Mouse (Mus musculus): ENCODE measurements around the gene Tmem248. TPM values are rescaled to one million over a fixed set of nuclear protein-coding genes. Genes with fewer than 3 reads are reported as not detected.
"Not testable (repeated sequence)": the region's sequence is repeated elsewhere in the genome, so short reads cannot be mapped to it uniquely, and the experiment has no call there.

Gene Tmem248
- polyA plus RNA-seq, 1 experiment from 2014 or later, result 41.1 TPM

- no peaks in the 10 kb centered on the region for H3K27me3 ChIP-seq (ENCODE audit: insufficient read depth, low read length)
- no peaks in the 10 kb centered on the region for H3K4me1 ChIP-seq (replicated peaks; ENCODE audit: insufficient read depth, low read length)
- DNase-seq (ENCODE audit: low spot score), result no peak
- no peak overlapping the region for H3K27ac ChIP-seq
- no peak for TF ChIP-seq CTCF (IDR thresholded peaks at IDR 0.05; ENCODE audit: low read depth)
- no peak overlapping the region for H3K4me3 ChIP-seq (replicated peaks; ENCODE audit: low read depth, low read length)
- 85% methylated on average over 12 of the region's 12 CpGs for WGBS
- H3K4me2 ChIP-seq (ENCODE audit: low read length), result no peak overlapping the region
- peaks cover 55% of the 10 kb centered on the region for H3K36me3 ChIP-seq (ENCODE audit: insufficient read depth, low read length)
- no peak overlapping the region for H3K9ac ChIP-seq (ENCODE audit: low read depth, low read length)
- H3K9me3 ChIP-seq (replicated peaks; ENCODE audit: low read length), result no peaks in the 10 kb centered on the region
- ATAC-seq (replicated peaks; ENCODE audit: low FRiP score, low read depth), result no peak
These were observed 24.5 kb downstream of the Tmem248 start for GRCm38 (mm10) chr5:130241426-130241825.

- no peak overlapping the region for H3K27ac ChIP-seq
- DNase-seq (ENCODE audit: low spot score), result no peak
- no peak overlapping the region for H3K4me3 ChIP-seq (replicated peaks; ENCODE audit: low read depth, low read length)
- no peak overlapping the region for H3K4me2 ChIP-seq (ENCODE audit: low read length)
- no peaks in the 10 kb centered on the region for H3K27me3 ChIP-seq (ENCODE audit: insufficient read depth, low read length)
- peaks cover 64% of the 10 kb centered on the region for H3K36me3 ChIP-seq (ENCODE audit: insufficient read depth, low read length)
- WGBS, result 77% methylated on average over 5 of the region's 5 CpGs
- no peak for TF ChIP-seq CTCF (IDR thresholded peaks at IDR 0.05; ENCODE audit: low read depth)
- H3K9me3 ChIP-seq (replicated peaks; ENCODE audit: low read length), result no peaks in the 10 kb centered on the region
- H3K4me1 ChIP-seq (replicated peaks; ENCODE audit: insufficient read depth, low read length), result no peaks in the 10 kb centered on the region
- H3K9ac ChIP-seq (ENCODE audit: low read depth, low read length), result no peak overlapping the region
- ATAC-seq (replicated peaks; ENCODE audit: low FRiP score, low read depth), result no peak
These were observed 30.9 kb downstream of the Tmem248 start for GRCm38 (mm10) chr5:130247823-130248222.

GRCm38 (mm10) chr5:130254164-130255016 lies 37.5 kb downstream of the Tmem248 start:
- no peaks in the 10 kb centered on the region for H3K27me3 ChIP-seq (ENCODE audit: insufficient read depth, low read length)
- H3K4me1 ChIP-seq (replicated peaks; ENCODE audit: insufficient read depth, low read length), result no peaks in the 10 kb centered on the region
- no peaks in the 10 kb centered on the region for H3K9me3 ChIP-seq (replicated peaks; ENCODE audit: low read length)
- peak overlapping the region; percentile 76 for H3K4me3 ChIP-seq (replicated peaks; ENCODE audit: low read depth, low read length)
- peak overlapping the region; percentile 83 for H3K9ac ChIP-seq (ENCODE audit: low read depth, low read length)
- peak overlapping the region; percentile 63 for H3K4me2 ChIP-seq (ENCODE audit: low read length)
- H3K27ac ChIP-seq, result peak overlapping the region; percentile 94
- ATAC-seq (replicated peaks; ENCODE audit: low FRiP score, low read depth) (no peak), DNase-seq (ENCODE audit: low spot score) (peak; percentile 87)
- TF ChIP-seq CTCF (IDR thresholded peaks at IDR 0.05; ENCODE audit: low read depth), result peak; percentile 63
- peaks cover 22% of the 10 kb centered on the region for H3K36me3 ChIP-seq (ENCODE audit: insufficient read depth, low read length)
- 9% methylated on average over 19 of the region's 19 CpGs for WGBS

- H3K4me3 ChIP-seq (replicated peaks; ENCODE audit: low read depth, low read length), result peak within 1 kb of the TSS; percentile 76
- WGBS, result under 1% methylated on average over 52 of the region's 52 CpGs
These were observed 38.3 kb downstream of the Tmem248 start, which contains the start of the genes Sbds and Tyw1 for GRCm38 (mm10) chr5:130255017-130255720. Gene Sbds (minus strand): TSS chr5:130255530. Gene Tyw1 (plus strand): TSS chr5:130255619.

GRCm38 (mm10) chr5:130255799-130256525 lies 39.1 kb downstream of the Tmem248 start:
- DNase-seq (ENCODE audit: low spot score), result peak; percentile 24
- ATAC-seq (replicated peaks; ENCODE audit: low FRiP score, low read depth), result 0 out of 2 replicates have a peak, but pooled peaks have one; percentile 0
- not testable (repeated sequence) for H3K9me3 ChIP-seq (replicated peaks; ENCODE audit: low read length); H3K27me3 ChIP-seq (ENCODE audit: insufficient read depth, low read length); H3K4me1 ChIP-seq (replicated peaks; ENCODE audit: insufficient read depth, low read length); H3K9ac ChIP-seq (ENCODE audit: low read depth, low read length)
- peak overlapping the region; percentile 55 for H3K4me2 ChIP-seq (ENCODE audit: low read length)
- H3K36me3 ChIP-seq (ENCODE audit: insufficient read depth, low read length), result peaks cover 10% of the 10 kb centered on the region
- peak overlapping the region; percentile 65 for H3K27ac ChIP-seq
- peak overlapping the region; percentile 76 for H3K4me3 ChIP-seq (replicated peaks; ENCODE audit: low read depth, low read length)
- WGBS, result 26% methylated on average over 20 of the region's 20 CpGs

More at GRCm38 (mm10) chr5:130255017-130255720, 38.3 kb downstream of the Tmem248 start, which contains the start of the genes Sbds and Tyw1:
- H3K36me3 ChIP-seq (ENCODE audit: insufficient read depth, low read length), result peaks cover 16% of the 10 kb centered on the region
- ATAC-seq (replicated peaks; ENCODE audit: low FRiP score, low read depth) (peak; percentile 83), DNase-seq (ENCODE audit: low spot score) (peak; percentile 99)
- no peaks in the 10 kb centered on the region for H3K4me1 ChIP-seq (replicated peaks; ENCODE audit: insufficient read depth, low read length)
- H3K9me3 ChIP-seq (replicated peaks; ENCODE audit: low read length), result no peaks in the 10 kb centered on the region
- H3K27ac ChIP-seq, result peak within 1 kb of the TSS; percentile 94
- no peaks in the 10 kb centered on the region for H3K27me3 ChIP-seq (ENCODE audit: insufficient read depth, low read length)
- H3K9ac ChIP-seq (ENCODE audit: low read depth, low read length), result peak within 1 kb of the TSS; percentile 83
- H3K4me2 ChIP-seq (ENCODE audit: low read length), result peak within 1 kb of the TSS; percentile 63
- TF ChIP-seq CTCF (IDR thresholded peaks at IDR 0.05; ENCODE audit: low read depth), result peak; percentile 1; the same call in 1 of the 2 replicates
